Mouse (Mus musculus): ENCODE data around the gene Tpt1.

The Tpt1 gene

GRCm38 (mm10) chr14:75844867-75845697 is at the start of gene Tpt1:
Gene Tpt1, plus strand, starts transcription at chr14:75845093.
- ChIA-PET CTCF (interaction anchor here in 1 of 4 experiments (1.3 to 1.6 kb wide), 2 partner anchors 10 to 16 kb away, joined by 4 read pairs; no protein-coding TSS in a partner anchor), POLR2A (interaction anchor here (0.5 to 10.8 kb wide), 24 partner anchors 10 to 989 kb away, joined by 3 to 215 read pairs (median 4); partner anchors contain the start of genes Slc25a30 (in 3 of the 4), Cog3 (in 1 of the 4) and Tsc22d1 (in 1 of the 4))

GRCm38 (mm10) chr14:75795918-75796317 is 49.0 kb upstream of the Tpt1 start:
- ChIA-PET POLR2A (interaction anchor here in 2 of 4 experiments (0.6 to 2.6 kb wide), 3 partner anchors 9 to 828 kb away, joined by 3 to 11 read pairs (median 9); partner anchors contain the start of gene Slc25a30 (in 2 of the 2)), CTCF (no interaction called here)

- CTCF ChIA-PET, result interaction anchor here in 1 of 4 experiments (1.2 kb wide), 1 partner anchor 23 kb away, joined by 4 read pairs; no protein-coding TSS in a partner anchor
- POLR2A ChIA-PET, result interaction anchor here in 2 of 4 experiments (0.9 to 2.6 kb wide), 4 partner anchors 9 to 36 kb away, joined by 3 to 11 read pairs (median 6); partner anchors contain the start of gene Slc25a30 (in 2 of the 2)
These were observed 47.0 kb upstream of the Tpt1 start for GRCm38 (mm10) chr14:75797769-75798386.

GRCm38 (mm10) chr14:75807800-75808199 is 37.1 kb upstream of the Tpt1 start:
- POLR2A ChIA-PET, result interaction anchor here in 3 of 4 experiments (0.6 to 3.1 kb wide), 7 partner anchors 21 to 432 kb away, joined by 3 to 17 read pairs (median 5); partner anchors contain the start of gene Slc25a30 (in 3 of the 3)
- CTCF ChIA-PET, result interaction anchor here in 3 of 4 experiments (0.6 to 2.6 kb wide), 3 partner anchors 22 to 618 kb away, joined by 3 to 7 read pairs (median 4); no protein-coding TSS in a partner anchor

GRCm38 (mm10) chr14:75809931-75810330 is 35.0 kb upstream of the Tpt1 start:
- ChIA-PET CTCF (interaction anchor here in 1 of 4 experiments (0.9 kb wide), 1 partner anchor 19 kb away, joined by 4 read pairs; no protein-coding TSS in a partner anchor), POLR2A (interaction anchor here in 3 of 4 experiments (0.6 to 1.8 kb wide), 6 partner anchors 11 to 34 kb away, joined by 3 to 11 read pairs (median 6); partner anchors contain the start of gene Slc25a30 (in 2 of the 3))

GRCm38 (mm10) chr14:75818528-75818927 is 26.4 kb upstream of the Tpt1 start:
- ChIA-PET POLR2A (interaction anchor here in 1 of 4 experiments (1.1 kb wide), 1 partner anchor 51 kb away, joined by 3 read pairs; no protein-coding TSS in a partner anchor), CTCF (interaction anchor here in 3 of 4 experiments (0.7 to 1.3 kb wide), 3 partner anchors 11 to 537 kb away, joined by 3 to 6 read pairs (median 4); no protein-coding TSS in a partner anchor)

GRCm38 (mm10) chr14:75819341-75819740 is 25.6 kb upstream of the Tpt1 start:
- ChIA-PET POLR2A (interaction anchor here in 3 of 4 experiments (0.6 to 1.8 kb wide), 6 partner anchors 10 to 722 kb away, joined by 3 to 6 read pairs (median 4); partner anchors contain the start of gene Slc25a30 (in 1 of the 3)), CTCF (interaction anchor here in 1 of 4 experiments (0.5 kb wide), 1 partner anchor 562 kb away, joined by 4 read pairs; no protein-coding TSS in a partner anchor)

GRCm38 (mm10) chr14:75820007-75820406 is 24.9 kb upstream of the Tpt1 start:
- ChIA-PET POLR2A (interaction anchor here in 3 of 4 experiments (0.6 to 1.8 kb wide), 8 partner anchors 10 to 721 kb away, joined by 3 to 6 read pairs (median 3); partner anchors contain the start of gene Slc25a30 (in 1 of the 3)), CTCF (interaction anchor here in 2 of 4 experiments (0.5 to 1.1 kb wide), 3 partner anchors 10 to 563 kb away, joined by 4 to 5 read pairs (median 4); no protein-coding TSS in a partner anchor)

- POLR2A ChIA-PET, result interaction anchor here in 2 of 4 experiments (0.6 to 13.6 kb wide), 2 partner anchors 20 to 795 kb away, joined by 3 to 215 read pairs; partner anchors contain the start of gene Tpt1 (in 1 of the 2)
- CTCF ChIA-PET, result no interaction called here
These were observed 18.0 kb upstream of the Tpt1 start for GRCm38 (mm10) chr14:75826851-75827410.

GRCm38 (mm10) chr14:75828221-75828620 is 16.7 kb upstream of the Tpt1 start:
- ChIA-PET CTCF (interaction anchor here (0.6 to 2.0 kb wide), 8 partner anchors 11 to 187 kb away, joined by 3 to 11 read pairs (median 6); partner anchors contain the start of genes Erich6b (in 1 of the 4) and Slc25a30 (in 1 of the 4)), POLR2A (interaction anchor here (0.7 to 13.6 kb wide), 5 partner anchors 19 to 305 kb away, joined by 3 to 215 read pairs (median 13); partner anchors contain the start of genes Slc25a30 (in 2 of the 4) and Tpt1 (in 1 of the 4))

- POLR2A ChIA-PET, result interaction anchor here (0.6 to 13.6 kb wide), 16 partner anchors 9 to 666 kb away, joined by 3 to 215 read pairs (median 4); partner anchors contain the start of genes Slc25a30 (in 4 of the 4) and Tpt1 (in 1 of the 4)
These were observed 15.8 kb upstream of the Tpt1 start for GRCm38 (mm10) chr14:75828866-75829806.

GRCm38 (mm10) chr14:75829817-75830216 is 15.1 kb upstream of the Tpt1 start:
- ChIA-PET POLR2A (interaction anchor here in 3 of 4 experiments (0.6 to 13.6 kb wide), 14 partner anchors 9 to 665 kb away, joined by 3 to 215 read pairs (median 4); partner anchors contain the start of genes Slc25a30 (in 2 of the 3) and Tpt1 (in 1 of the 3)), CTCF (interaction anchor here (0.6 to 2.0 kb wide), 37 partner anchors 9 to 954 kb away, joined by 3 to 11 read pairs (median 4); partner anchors contain the start of genes Slc25a30 (in 2 of the 4), Cog3 (in 1 of the 4), Erich6b (in 1 of the 4) and Tpt1 (in 1 of the 4))

More at GRCm38 (mm10) chr14:75828866-75829806, 15.8 kb upstream of the Tpt1 start:
- CTCF ChIA-PET, result interaction anchor here (0.6 to 2.0 kb wide), 40 partner anchors 9 to 1003 kb away, joined by 3 to 11 read pairs (median 4); partner anchors contain the start of genes Slc25a30 (in 3 of the 4), Cog3 (in 1 of the 4), Erich6b (in 1 of the 4) and Tpt1 (in 1 of the 4)

- POLR2A ChIA-PET, result interaction anchor here in 1 of 4 experiments (4.2 to 13.6 kb wide), 2 partner anchors 15 to 45 kb away, joined by 25 to 215 read pairs; partner anchors contain the start of genes Slc25a30 and Tpt1
These were observed 12.9 kb upstream of the Tpt1 start for GRCm38 (mm10) chr14:75832031-75832430.

GRCm38 (mm10) chr14:75832982-75833381 is 11.9 kb upstream of the Tpt1 start:
- ChIA-PET POLR2A (interaction anchor here in 3 of 4 experiments (0.7 to 13.6 kb wide), 8 partner anchors 11 to 477 kb away, joined by 3 to 215 read pairs (median 18); partner anchors contain the start of genes Slc25a30 (in 2 of the 3) and Tpt1 (in 2 of the 3)), CTCF (interaction anchor here in 1 of 4 experiments (1.6 kb wide), 1 partner anchor 289 kb away, joined by 3 read pairs; no protein-coding TSS in a partner anchor)

More at GRCm38 (mm10) chr14:75832031-75832430, 12.9 kb upstream of the Tpt1 start:
- CTCF ChIA-PET, result no interaction called here

GRCm38 (mm10) chr14:75833546-75834250 is 11.2 kb upstream of the Tpt1 start:
- ChIA-PET CTCF (interaction anchor here in 2 of 4 experiments (0.6 to 1.6 kb wide), 2 partner anchors 288 to 1086 kb away, joined by 3 to 4 read pairs; no protein-coding TSS in a partner anchor), POLR2A (interaction anchor here (0.5 to 13.6 kb wide), 42 partner anchors 9 to 914 kb away, joined by 3 to 215 read pairs (median 4); partner anchors contain the start of genes Slc25a30 (in 3 of the 4), Tpt1 (in 3 of the 4), Cog3 (in 1 of the 4) and Gpalpp1 (in 1 of the 4))

Data from embryonic stem cell, embryonic (primary cell).